Mouse (Mus musculus): ENCODE results near the gene Prkce. TPM values are rescaled to one million over a fixed set of nuclear protein-coding genes. Genes with fewer than 3 reads are reported as not detected.

The Prkce gene
- polyA plus RNA-seq, 1 experiment from 2014 or later = 9.4 TPM

DNA sequence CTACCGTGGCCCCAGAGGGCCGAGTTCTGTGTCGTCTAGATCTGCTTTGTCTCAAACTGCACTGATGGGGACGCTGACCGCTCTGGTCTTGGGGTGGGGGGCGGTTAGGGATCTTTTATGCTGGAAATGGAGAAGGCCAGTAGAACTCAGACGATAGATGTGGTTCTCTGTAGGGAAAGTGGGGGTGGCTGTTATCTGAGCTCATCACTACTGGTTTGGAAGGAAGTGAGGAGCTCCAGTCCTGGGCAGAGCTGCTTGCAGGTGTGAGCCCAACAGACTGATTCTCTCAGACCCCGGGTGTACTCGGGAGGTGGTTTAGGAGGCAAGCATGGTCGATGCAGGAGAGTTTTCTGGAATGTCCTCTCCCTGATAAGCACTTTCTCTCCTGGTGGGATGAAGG is 157.7 kb downstream of the Prkce start:
- DNase-seq (ENCODE audit: low spot score) = no peak
- H3K9me3 ChIP-seq = no peaks in the 10 kb centered on the region
- H3K4me3 ChIP-seq = no peak overlapping the region
- H3K36me3 ChIP-seq = no peaks in the 10 kb centered on the region
- H3K27me3 ChIP-seq (ENCODE audit: insufficient read depth, poor library complexity, severe bottlenecking) = no peaks in the 10 kb centered on the region
- H3K4me1 ChIP-seq = peaks cover 80% of the 10 kb centered on the region
- 68% methylated on average over 10 of the region's 10 CpGs for WGBS
- H3K27ac ChIP-seq = no peak overlapping the region; the same call in 1 of the 2 replicates

DNA sequence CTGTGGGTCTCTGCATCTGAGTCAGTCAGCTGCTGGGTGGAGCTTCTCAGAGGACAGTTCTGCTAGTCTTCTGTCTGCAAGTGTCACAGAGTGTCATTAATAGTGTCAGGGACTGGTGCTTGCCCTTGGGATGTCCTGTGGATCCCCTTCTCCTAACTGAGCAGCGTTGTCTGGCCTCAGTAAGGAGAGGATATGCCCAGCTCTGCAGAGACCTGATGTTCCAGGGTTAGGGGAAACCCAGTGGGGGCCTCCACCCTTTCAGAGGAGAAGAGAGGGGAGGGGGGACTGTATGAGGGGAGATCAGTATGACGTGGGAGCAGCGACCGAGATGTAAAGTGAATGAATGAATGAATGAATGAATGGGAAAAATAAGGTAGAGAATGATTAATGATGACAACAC is 160.4 kb downstream of the Prkce start:
- Histone ChIP-seq H3K27ac (peak overlapping the region; percentile 56; the same call in 1 of the 2 replicates), H3K4me3 (no peak overlapping the region), H3K36me3 (no peaks in the 10 kb centered on the region), H3K9me3 (no peaks in the 10 kb centered on the region), H3K27me3 (ENCODE audit: insufficient read depth, poor library complexity, severe bottlenecking) (no peaks in the 10 kb centered on the region), H3K4me1 (peaks cover 89% of the 10 kb centered on the region)
- WGBS = 55% methylated on average over 4 of the region's 4 CpGs
- DNase-seq (ENCODE audit: low spot score) = no peak

DNA sequence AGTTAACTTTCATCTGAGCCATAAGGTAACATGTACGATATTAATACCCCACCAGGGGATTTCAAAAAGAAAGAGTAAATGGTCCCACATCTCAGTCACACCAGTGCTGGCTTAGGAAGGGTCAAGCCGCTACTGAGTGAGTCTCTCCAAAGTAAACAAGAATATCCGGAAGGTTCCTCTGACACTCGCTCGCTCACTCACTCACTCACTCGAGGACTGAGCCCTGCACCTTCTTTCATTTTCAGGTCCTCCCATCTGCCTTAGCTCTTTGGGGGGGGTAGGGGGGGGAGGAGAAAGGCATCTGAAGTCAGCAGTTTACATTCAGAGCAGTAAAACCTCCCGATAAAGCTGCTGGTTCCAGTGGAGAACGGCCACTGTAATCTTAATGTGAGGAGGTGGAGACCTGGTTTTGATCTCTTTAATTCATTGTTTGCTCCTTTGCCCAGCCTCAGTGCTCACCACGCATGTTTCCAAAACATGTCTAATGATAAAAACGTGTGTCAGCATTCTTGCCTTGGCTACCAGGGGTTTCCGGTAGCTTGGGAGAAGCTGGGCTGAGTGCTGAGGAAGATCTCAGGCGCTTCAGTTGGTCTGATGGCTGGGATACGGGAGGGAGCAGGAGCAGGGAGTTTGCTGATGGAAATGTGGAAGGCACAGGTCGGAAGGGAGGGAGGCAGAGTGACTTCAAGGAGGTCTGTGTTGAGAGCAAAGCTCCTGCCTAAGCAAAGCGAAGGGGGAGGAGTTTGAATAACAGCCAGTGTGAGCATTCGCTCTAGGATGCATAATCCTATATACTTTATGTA is 161.9 kb downstream of the Prkce start:
- DNase-seq (ENCODE audit: low spot score) = no peak
- Histone ChIP-seq H3K36me3 (no peaks in the 10 kb centered on the region), H3K27me3 (ENCODE audit: insufficient read depth, poor library complexity, severe bottlenecking) (no peaks in the 10 kb centered on the region), H3K4me3 (peak overlapping the region; percentile 36), H3K4me1 (peaks cover 74% of the 10 kb centered on the region), H3K27ac (peak overlapping the region; percentile 79), H3K9me3 (no peaks in the 10 kb centered on the region)
- WGBS = 20% methylated on average over 16 of the region's 16 CpGs

DNA sequence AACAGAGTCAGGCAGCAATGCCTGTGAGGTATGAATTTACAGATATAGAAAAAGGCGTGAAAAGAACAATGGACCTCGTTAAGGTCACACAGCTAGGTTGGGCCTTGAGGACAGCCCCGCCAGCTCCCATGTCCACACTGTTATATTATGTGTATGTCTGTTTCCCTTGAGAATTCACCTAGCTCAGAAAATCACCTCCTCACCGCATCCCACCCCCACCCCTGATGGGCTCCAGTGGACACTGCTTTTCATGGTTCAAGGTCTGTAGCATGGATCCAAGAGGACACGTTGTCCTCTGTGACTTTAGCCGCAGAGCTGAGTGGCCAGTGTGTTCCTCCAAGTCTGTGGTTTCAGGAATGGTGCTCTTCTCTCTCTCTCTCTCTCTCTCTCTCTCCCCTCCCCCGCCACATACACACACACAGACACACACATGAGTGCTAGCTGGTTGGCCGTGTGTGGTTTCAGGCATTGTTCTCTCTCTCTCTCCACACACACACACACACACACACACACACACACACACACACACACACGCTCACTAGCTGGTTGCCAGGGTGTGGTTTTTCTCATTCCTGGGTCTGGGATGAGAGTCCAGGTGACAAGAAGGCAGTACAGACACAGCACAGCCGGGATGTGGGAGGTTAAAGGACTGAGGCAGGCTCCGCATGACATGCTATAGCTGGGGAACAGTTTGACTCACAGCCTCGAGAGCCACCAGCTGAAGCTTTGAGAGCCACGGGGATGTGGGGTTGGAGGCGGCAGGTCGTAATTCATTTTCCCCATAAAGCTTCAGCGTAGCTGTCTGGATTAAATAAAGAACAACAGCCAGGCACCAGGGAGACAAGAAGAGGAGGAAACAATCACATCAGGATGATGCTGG is 162.7 kb downstream of the Prkce start:
- no peaks in the 10 kb centered on the region for H3K27me3 ChIP-seq (ENCODE audit: insufficient read depth, poor library complexity, severe bottlenecking)
- 45% methylated on average over 16 of the region's 16 CpGs for WGBS
- no peak for DNase-seq (ENCODE audit: low spot score)
- H3K4me1 ChIP-seq = peaks cover 70% of the 10 kb centered on the region
- no peaks in the 10 kb centered on the region for H3K36me3 ChIP-seq
- peak overlapping the region; percentile 76 for H3K27ac ChIP-seq
- H3K4me3 ChIP-seq = no peak overlapping the region
- no peaks in the 10 kb centered on the region for H3K9me3 ChIP-seq

DNA sequence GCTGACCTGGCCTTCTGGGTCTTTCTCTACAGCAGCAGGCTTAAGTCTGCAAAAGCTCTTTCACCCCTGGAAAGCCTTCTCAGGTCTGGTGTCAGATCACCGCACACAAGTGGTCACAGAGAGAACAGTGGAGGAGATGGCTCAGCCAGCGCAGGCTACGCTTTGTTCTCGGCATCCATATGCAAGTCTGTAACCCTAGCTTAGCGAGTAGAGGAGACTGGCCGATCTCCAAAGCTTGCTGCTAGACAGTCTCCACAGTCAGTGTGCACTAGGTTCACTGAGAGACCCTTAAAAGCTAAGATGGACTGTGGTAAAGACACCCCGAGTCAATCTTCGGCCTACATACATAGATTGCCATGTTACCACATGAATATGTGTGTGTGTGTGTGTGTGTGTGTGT is 164.2 kb downstream of the Prkce start:
- WGBS = 75% methylated on average over 8 of the region's 8 CpGs
- H3K27me3 ChIP-seq (ENCODE audit: insufficient read depth, poor library complexity, severe bottlenecking) = no peaks in the 10 kb centered on the region
- no peaks in the 10 kb centered on the region for H3K9me3 ChIP-seq
- peaks cover 68% of the 10 kb centered on the region for H3K4me1 ChIP-seq
- no peaks in the 10 kb centered on the region for H3K36me3 ChIP-seq
- H3K27ac ChIP-seq = peak overlapping the region; percentile 76
- DNase-seq (ENCODE audit: low spot score) = no peak
- H3K4me3 ChIP-seq = no peak overlapping the region

DNA sequence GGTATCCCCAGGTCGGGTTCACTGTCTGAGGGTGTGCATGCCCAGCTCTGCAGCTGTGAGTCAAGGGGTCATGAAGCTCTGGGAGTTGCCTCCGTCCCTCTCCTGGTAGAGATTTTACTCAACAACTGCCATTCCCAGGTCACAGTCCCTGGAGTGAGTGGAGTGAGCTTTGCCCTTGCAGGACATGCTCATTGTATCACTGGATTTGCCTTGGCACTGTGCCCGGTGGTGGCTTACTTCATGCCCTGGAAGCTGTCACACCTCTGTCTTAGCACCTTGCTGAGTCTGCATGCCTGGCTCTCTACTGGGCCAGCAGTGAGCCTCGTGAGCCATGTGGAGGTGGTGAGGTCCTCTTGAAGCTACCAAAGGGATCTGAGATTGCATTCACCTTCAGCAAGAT is 167.4 kb downstream of the Prkce start:
- Histone ChIP-seq H3K27me3 (ENCODE audit: insufficient read depth, poor library complexity, severe bottlenecking) (no peaks in the 10 kb centered on the region), H3K36me3 (no peaks in the 10 kb centered on the region), H3K4me3 (no peak overlapping the region), H3K27ac (no peak overlapping the region), H3K9me3 (no peaks in the 10 kb centered on the region), H3K4me1 (peaks cover 50% of the 10 kb centered on the region)
- WGBS = 67% methylated on average over 4 of the region's 4 CpGs
- DNase-seq (ENCODE audit: low spot score) = no peak

DNA sequence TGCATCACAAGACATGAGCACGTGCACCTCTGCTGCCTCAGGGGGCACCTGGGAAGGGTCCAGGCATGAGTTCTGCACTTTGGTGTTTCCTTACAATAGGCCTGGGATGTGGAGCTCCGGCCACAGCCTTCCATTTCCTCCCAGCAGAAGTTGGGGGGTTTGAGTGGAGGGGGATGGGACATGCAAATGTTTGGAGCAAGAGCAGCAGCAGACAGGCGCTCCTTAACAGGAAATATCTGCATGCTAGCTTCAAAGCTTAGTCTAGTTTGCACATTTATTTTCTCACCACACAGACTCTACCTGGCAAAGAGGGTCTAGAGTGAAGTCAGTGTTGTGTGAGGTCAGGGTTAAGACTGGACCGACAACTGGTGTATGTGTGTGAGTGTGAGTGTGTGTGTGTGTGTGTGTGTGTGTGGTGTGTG is 169.1 kb downstream of the Prkce start:
- Histone ChIP-seq H3K9me3 (no peaks in the 10 kb centered on the region), H3K4me3 (no peak overlapping the region), H3K27me3 (ENCODE audit: insufficient read depth, poor library complexity, severe bottlenecking) (no peaks in the 10 kb centered on the region), H3K4me1 (peaks cover 33% of the 10 kb centered on the region), H3K36me3 (no peaks in the 10 kb centered on the region), H3K27ac (peak overlapping the region; percentile 56)
- WGBS = 53% methylated on average over 4 of the region's 4 CpGs
- no peak for DNase-seq (ENCODE audit: low spot score)

DNA sequence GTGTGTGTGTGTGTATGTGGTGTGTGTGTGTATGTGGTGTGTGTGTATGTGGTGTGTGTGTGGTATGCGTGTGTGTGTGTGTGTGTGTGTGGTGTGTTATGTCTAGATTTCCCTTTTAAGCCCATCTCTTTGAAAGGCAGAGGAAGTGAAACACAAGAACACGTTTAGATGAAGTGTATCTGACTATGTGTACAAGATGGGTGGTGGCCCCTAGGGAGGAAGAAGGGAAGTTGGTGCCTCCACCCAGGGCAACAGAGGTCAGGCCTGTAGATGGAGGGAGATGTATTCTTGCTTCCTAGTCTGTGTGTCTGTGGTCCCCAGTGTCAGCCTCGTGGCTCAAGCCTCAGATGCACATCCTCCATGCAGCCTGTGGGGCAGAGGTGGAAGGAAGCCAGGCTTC is 169.5 kb downstream of the Prkce start:
- no peaks in the 10 kb centered on the region for H3K9me3 ChIP-seq
- H3K27me3 ChIP-seq (ENCODE audit: insufficient read depth, poor library complexity, severe bottlenecking) = no peaks in the 10 kb centered on the region
- 71% methylated on average over 3 of the region's 3 CpGs for WGBS
- H3K27ac ChIP-seq = peak overlapping the region; percentile 56
- DNase-seq (ENCODE audit: low spot score) = no peak
- H3K4me3 ChIP-seq = no peak overlapping the region
- no peaks in the 10 kb centered on the region for H3K36me3 ChIP-seq
- H3K4me1 ChIP-seq = peaks cover 31% of the 10 kb centered on the region

DNA sequence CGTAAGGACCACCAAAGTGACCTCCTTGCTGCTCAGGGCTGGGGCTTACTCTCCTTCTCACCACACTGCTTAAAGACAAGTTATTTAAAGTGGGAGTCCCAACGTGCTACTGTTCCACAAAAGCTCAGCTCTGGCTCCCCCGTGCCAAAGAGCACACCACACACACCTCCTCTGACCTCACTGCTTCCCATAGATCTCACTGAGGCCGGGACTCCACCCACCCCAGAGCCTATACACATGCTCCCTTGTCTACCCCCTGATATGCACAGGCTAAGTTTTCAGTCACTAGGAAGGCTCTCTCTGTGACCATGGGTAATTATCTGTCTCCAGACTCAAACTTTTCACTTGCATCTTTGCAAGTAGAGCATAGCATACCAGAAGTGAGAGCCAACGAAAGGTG is 170.7 kb downstream of the Prkce start:
- Histone ChIP-seq H3K36me3 (no peaks in the 10 kb centered on the region), H3K4me3 (no peak overlapping the region), H3K27me3 (ENCODE audit: insufficient read depth, poor library complexity, severe bottlenecking) (no peaks in the 10 kb centered on the region), H3K27ac (peak overlapping the region; percentile 17; the same call in 1 of the 2 replicates), H3K4me1 (peaks cover 32% of the 10 kb centered on the region), H3K9me3 (no peaks in the 10 kb centered on the region)
- 56% methylated on average over 5 of the region's 5 CpGs for WGBS
- no peak for DNase-seq (ENCODE audit: low spot score)

DNA sequence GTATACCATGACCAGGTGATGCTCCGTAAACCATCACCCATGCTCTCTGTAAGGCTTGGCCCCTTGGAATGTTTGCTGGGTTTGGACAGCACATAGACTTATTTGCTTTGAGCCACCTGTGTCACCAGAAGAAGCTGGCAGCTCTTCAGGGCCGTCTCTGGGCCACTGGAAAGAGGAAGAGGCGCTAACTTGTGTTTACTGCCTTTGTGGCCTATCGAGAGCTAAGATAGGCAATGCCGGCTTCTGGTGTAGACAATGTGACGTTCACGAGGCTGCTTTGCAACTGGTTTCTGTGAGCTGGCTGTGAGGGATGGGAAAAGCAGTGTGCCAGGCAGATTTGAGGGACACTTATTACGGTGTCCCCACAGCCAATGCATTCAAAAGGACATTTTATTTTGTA is 176.4 kb downstream of the Prkce start:
- peaks cover 24% of the 10 kb centered on the region for H3K4me1 ChIP-seq
- no peaks in the 10 kb centered on the region for H3K9me3 ChIP-seq
- no peak overlapping the region for H3K4me3 ChIP-seq
- no peak for DNase-seq (ENCODE audit: low spot score)
- H3K27me3 ChIP-seq (ENCODE audit: insufficient read depth, poor library complexity, severe bottlenecking) = no peaks in the 10 kb centered on the region
- H3K36me3 ChIP-seq = no peaks in the 10 kb centered on the region
- 55% methylated on average over 8 of the region's 8 CpGs for WGBS
- peak overlapping the region; percentile 69; the same call in 1 of the 2 replicates for H3K27ac ChIP-seq

DNA sequence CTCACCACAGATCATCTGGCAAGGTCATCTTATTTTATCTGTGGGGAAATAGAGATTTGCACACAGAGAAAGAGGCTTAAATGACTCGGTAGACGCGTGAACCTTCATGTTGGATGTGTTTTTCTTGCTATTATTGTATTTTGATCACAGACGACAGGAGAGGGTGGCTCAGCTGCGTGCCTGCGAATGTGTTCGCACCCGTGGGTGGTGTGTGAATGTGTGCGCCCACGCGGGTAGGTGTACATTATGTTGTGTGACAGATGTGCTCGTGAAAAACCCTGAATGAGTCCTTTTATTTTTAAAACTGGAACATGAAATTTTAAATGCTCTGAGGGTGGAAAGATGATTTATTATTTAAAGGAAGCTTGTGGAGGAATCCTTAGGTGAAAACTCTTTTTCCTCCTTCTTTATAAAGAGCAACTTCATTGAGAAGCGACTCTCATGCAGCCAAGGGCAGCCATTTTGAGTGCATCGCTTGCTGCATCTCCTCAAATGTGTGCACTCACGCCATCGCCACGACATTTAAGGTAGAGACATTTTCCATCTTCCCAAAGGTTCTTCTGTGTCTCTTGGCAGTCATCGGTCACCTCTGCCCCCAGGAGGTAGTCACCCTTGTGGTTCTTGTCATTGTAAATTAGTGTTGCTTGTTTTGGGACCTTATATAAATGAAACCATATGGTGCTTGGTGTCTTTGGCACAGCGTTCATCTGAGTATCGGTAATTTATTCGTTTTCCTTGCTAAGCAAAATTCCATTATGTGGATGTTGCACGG is 177.8 kb downstream of the Prkce start:
- H3K27ac ChIP-seq = no peak overlapping the region
- H3K4me3 ChIP-seq = no peak overlapping the region
- peaks cover 32% of the 10 kb centered on the region for H3K4me1 ChIP-seq
- no peaks in the 10 kb centered on the region for H3K36me3 ChIP-seq
- no peak for DNase-seq (ENCODE audit: low spot score)
- 90% methylated on average over 22 of the region's 22 CpGs for WGBS
- no peaks in the 10 kb centered on the region for H3K27me3 ChIP-seq (ENCODE audit: insufficient read depth, poor library complexity, severe bottlenecking)
- H3K9me3 ChIP-seq = no peaks in the 10 kb centered on the region

DNA sequence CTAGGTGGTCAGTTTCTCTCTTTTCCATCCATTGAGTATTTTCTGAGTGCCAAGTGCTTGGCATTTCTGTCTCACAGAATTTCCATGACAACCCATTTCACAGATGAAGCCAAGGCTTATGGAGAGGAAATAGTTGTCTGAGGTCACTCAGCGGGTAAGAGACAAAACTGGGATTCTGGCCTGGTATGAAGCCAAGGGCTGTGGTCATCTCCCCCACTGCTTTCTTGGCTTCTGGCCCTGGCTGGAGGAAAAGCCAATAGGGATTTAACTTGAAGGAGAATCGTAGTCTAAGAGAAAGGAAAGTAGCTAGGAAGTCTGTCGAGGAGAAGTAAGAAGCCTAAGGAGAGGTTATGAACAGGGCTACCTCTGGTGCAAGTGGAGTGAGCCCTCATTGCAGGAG is 182.7 kb downstream of the Prkce start:
- no peaks in the 10 kb centered on the region for H3K36me3 ChIP-seq
- 0 out of 2 replicates have a peak overlapping the region, but pooled peaks have one; percentile 37 for H3K27ac ChIP-seq
- H3K4me3 ChIP-seq = no peak overlapping the region
- no peaks in the 10 kb centered on the region for H3K27me3 ChIP-seq (ENCODE audit: insufficient read depth, poor library complexity, severe bottlenecking)
- no peak for DNase-seq (ENCODE audit: low spot score)
- H3K4me1 ChIP-seq = peaks cover 61% of the 10 kb centered on the region
- WGBS = 72% methylated on average over 3 of the region's 3 CpGs
- H3K9me3 ChIP-seq = no peaks in the 10 kb centered on the region
